Mouse (Mus musculus): ENCODE data around the gene Lrrn4. TPM values are rescaled to one million over a fixed set of nuclear protein-coding genes. Genes with fewer than 3 reads are reported as not detected.

The Lrrn4 gene
- total RNA-seq, 2 experiments from 2014 or later, result 0.08 to 0.10 TPM

DNA sequence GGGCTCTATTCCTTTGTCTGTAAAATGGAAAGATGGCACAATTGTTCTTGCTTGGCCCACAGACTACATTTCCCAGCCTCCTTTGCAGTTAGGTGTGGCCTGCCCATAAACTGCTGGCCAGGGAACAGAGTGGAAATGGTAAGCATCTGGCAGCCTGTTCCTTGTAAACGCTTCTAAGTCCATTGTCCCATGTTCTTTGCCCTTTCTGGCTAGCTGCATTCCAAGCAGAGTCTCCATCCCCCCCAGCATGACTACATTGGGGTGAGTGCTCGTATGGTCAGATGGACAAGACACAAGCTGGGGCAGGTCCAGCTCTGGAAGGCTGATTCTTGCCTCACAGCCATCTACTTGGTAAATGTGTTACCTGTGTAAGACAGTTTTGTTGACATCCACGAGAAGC is 9.0 kb downstream of the Lrrn4 start:
- no peak for DNase-seq (ENCODE audit: low spot score in 2 of 2)

DNA sequence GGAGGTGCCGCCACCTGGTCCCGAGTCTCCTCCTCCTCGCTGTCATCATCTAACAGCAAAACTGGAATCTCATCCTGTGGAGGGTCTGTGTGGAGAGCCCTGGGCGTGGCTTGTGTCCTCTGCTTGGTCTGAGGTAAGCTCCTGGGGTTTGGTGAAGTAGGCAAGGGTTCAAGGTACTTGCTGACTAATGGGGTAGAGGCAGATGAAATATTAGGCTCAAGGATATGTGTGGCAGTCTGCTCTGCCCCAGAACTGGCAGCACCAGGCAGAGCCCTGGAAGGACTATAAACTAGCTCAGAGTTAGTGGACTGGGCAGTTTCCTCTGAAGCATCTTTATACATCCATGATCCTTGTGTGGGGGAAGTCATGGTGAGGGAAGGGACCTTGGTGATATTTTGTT is 10.4 kb downstream of the Lrrn4 start:
- no peak for DNase-seq (ENCODE audit: low spot score in 2 of 2)

DNA sequence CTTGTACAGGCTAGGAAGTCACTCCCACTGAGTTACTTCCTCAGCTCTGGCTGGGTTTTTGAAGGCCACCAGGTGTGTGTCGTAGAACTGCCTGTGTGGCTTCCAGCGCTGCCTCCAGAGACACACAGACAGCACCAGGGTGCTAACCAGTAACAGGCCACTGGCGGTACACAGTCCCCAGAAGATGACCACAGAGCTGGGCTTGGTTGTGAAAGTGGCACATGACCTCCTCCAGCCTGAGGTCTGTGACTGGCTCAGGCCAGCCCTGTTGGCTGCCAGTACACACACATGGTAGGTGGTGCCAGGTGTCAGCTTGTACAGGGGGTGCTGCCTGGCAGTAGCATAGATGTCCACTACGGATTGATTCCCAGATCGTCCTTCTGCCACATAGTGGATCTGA is 11.0 kb downstream of the Lrrn4 start:
- no peak for DNase-seq (ENCODE audit: low spot score in 2 of 2)

DNA sequence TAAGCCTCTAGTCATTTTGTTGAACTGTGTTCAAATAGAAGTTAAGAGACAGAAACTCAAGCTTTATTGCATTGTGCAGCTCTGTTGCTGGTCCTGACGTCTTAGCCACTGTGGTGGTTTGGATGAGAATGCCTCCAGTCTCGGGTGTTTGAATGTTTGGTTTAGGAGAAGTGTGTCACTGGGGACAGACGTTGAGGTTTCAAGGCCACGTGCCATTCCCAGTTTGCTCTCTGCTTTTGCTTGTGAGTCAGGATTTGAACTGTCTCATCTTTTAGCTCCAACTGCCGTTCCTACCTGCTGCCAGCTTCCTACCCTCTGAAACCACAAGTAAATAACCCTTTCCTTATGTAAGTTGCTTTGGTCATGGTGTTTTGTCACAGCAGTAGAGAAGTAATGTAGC is 13.2 kb downstream of the Lrrn4 start:
- DNase-seq (ENCODE audit: low spot score in 2 of 2), result no peak

DNA sequence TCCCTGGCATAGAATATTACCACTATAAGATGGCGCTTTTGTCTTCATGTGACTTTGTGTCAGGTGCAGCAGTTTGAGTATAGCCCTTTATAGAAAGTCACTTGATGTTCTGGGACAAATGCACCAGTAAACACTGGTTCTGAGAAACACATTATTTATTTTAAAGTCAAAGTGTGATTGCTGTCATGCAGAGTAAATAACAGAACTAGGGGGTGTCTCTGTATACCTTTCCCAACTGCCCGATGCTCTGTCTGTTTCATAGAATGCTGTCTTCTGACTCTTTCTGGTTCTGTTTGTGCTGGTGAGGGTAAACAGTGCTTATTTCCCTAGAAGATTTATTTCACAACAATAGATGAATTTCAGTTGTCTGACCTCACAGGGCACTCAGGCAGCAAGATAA is 17.4 kb downstream of the Lrrn4 start:
- no peak for DNase-seq (ENCODE audit: low spot score in 2 of 2)

DNA sequence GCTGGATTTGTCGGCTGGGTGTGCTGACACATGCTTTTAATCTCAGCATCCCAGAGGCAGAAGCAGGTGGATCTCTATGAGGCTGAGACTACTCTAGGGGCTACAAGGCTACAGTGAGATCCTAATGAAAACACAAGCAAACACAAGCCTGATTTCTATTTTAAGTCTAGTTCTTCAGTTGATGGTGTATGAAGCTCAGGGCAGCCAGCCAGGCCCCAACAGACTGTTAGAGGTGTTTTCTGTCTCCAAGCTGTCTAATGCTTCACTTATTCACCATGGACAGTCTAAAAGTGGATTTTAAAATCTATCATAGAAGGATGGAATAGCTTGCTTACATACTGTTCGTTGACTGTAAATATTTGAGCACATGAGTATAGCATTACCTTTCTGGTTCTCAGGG is 19.2 kb downstream of the Lrrn4 start:
- DNase-seq (ENCODE audit: low spot score in 2 of 2), result no peak

DNA sequence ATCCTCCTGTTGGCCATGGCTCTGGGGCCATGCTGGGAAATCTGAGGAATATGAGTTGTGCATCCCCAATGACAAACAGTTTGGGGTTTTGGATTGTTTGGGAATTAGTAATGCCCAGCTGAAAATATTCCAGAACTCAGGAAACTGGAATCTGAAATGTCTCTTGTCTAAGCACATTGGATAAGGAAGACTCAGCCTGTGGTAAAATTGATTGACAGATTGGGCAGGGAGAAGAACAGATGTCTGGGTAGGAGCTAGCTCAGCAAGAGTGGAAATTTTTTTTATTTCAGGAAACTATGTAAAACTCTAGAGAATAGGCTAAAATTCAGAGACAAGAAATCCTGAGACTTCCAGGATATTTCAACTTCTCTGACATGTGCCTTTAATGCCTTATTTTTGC is 20.3 kb downstream of the Lrrn4 start:
- no peak for DNase-seq (ENCODE audit: low spot score in 2 of 2)

DNA sequence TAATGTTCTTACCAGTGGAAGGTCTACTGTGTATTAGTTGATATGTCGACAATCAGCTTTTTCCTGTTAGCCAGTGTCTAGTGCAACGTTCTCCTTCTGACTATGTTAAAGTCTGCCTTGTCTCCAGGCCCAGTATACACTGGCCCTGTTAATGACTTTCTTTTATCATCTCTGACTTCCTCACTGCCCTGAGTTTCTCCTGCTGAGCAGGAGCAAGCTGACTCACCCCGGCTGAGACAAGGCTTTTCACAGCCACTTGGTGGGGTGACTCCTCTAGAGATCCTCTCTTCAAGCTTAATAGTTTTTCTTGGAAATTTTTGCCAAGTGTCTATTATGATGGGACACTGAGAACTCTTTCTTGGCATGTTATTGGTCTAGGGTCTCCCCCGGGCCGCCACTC is 24.4 kb downstream of the Lrrn4 start:
- no peak for DNase-seq (ENCODE audit: low spot score in 2 of 2)

DNA sequence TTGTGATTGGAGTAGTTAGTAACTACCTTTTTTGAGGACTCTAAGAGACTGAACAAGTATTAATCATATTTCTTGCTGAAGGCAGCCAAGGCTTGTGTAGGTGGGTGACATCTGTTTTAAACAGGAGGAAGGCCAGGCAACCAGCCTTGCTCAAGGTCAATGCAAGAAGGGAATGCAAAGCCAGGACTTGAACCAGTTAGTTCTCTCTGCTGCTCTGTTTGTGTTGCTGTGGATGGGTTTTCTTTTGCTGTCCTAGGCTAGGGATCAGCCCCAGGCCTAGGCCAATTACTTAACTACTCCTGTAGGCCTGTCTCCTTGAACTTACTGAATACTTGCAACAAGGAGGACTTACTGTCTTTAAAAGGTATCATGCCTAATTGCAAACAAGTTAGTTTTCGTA is 27.6 kb downstream of the Lrrn4 start:
- no peak for DNase-seq (ENCODE audit: low spot score in 2 of 2)

DNA sequence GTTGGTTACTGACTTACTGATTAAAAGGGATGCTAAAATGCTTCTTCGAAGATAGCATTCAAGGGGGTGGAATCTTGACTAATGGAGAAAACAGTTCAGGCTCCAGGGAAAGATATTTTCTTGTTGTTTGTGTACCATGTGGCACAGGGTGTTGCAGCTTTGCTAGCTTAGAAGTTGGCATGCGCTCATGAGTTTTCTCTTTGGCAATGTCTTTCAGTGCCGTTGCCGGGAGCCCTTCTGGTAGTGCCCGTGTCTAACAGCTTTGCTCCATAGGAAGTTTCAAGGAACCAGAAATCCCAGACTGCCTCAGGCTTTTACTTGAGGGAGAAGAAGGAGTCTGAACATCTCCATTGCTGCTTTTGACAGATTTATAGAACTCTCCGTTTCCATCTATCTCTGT is 31.6 kb downstream of the Lrrn4 start:
- no peak for DNase-seq (ENCODE audit: low spot score in 2 of 2)

DNA sequence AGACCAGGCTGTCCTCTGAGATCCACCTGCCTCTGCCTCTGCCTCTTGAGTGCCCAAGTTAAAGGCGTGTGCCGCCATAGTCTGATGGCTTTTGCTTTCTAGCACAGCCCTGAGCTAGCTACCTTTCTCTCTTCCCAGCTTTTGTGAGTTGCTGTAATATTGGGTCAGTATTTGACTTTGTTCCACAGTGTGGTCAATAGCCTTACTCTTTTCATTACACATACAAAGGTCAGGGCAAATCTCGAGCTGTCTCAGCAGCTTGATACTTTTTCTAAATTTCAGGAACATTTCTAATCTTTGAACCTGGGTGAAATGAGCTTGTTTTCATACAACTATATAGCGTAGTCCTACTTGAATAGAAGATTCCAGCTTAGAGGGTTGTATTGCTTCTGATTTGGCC is 32.3 kb downstream of the Lrrn4 start:
- no peak for DNase-seq (ENCODE audit: low spot score in 2 of 2)

DNA sequence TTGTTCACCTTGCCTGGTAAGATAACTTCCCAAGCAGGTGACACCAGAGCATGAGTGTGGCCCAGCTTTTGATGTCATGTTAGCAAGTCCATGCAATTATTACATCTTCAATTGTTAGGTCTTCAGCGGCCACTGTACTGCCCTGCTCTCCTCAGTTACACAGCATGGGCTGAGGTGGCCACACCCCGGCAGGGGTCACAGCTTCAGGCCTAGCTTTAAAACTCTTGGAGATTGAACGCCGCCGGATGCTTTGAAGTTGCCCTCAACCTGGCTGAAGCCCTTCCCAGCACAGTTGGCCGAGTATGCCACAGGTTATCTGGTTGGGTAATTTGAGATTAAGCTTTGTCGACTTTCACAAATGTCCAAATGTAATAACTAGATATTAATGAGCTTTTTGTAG is 33.1 kb downstream of the Lrrn4 start:
- DNase-seq (ENCODE audit: low spot score in 2 of 2), result peak in 1 of 2 experiments; percentile 11

DNA sequence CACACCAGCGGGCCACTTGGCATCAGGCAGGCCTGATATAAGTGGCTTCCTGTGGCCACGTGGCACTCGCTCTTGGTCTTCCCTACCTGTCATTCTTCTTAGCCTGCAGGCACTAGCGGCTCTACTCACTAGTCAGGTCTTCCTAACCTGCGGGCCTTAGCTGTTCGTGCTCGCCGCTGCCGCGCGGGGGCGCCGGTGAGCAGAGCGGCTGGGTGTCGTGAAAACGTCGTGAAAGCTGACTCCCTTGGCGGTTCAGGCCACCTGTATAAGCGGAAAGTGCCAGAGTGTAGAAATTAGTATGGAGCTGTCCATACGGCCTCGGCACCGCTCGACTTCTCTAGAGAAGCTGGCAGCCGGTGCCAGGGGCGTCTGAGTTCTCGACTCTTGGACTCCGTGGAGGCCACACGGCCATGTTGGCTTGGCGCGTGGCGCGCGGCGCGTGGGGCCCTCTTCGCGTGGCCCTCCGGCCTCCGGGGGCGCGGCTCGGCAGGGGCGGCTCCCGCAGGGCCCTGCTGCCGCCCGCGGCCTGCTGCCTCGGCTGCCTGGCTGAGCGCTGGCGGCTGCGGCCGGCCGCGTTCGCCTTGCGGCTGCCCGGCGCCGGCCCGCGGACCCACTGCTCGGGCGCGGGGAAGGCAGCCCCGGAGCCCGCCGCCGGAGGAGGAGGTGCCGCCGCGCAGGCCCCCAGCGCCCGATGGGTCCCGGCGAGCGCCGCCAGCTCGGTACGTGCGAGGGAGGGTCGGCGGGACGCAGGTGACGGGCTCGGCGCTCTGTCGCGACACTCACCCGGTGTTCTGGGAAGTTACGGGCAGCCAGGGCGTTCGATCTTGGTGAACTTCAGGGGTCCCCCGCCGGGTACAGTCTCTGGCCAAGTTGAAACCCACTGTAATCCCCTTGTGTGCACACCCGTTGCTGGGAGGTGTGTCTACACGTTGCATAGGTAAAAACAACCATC is 34.0 kb downstream of the Lrrn4 start, which contains the start of gene Crls1:
TSS of gene Crls1 (plus strand) at position 260 of the 952 bp plus-strand sequence.
- peak; percentile 88 to 90 for DNase-seq (ENCODE audit: low spot score in 2 of 2)

DNA sequence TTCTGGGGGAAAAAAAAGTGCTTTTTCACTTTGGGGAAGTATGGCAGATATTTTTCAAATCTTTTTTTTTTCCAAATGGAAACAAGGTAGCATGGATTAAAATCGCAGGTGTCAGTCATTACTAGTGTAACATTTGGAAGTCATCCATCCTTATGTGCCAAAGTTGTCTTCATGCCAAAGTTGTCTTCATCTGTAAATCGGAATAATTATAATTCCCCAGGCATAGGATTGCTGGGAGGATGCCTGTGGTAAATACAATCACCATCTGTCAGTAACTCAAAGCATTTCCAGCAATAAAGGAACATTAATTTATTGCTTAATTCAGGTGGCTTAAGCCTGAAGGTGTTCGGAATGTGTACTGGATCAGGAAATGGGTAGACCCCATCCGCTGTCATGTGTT is 39.6 kb downstream of the Lrrn4 start:
- no peak for DNase-seq (ENCODE audit: low spot score in 2 of 2)

Other genes starting within 250 kb of the Lrrn4 start
- gene Shld1, start 194.0 kb downstream of the Lrrn4 start, total RNA-seq (2021), result 1 to 10 TPM; 4.4 to 5.6 TPM
- gene Chgb, start 99.6 kb downstream of the Lrrn4 start, total RNA-seq (2021), result under 1 TPM; 0.12 to 0.18 TPM
- gene Trmt6, start 64.8 kb downstream of the Lrrn4 start, total RNA-seq (2021), result 10 to 100 TPM; 11.6 to 14.1 TPM
- 1 to 10 TPM; 3.6 to 3.7 TPM for gene Mcm8, start 64.8 kb downstream of the Lrrn4 start, total RNA-seq (2021)
- gene Crls1, start 34.2 kb downstream of the Lrrn4 start, total RNA-seq (2021), result 10 to 100 TPM; 20.0 to 24.8 TPM
- gene Fermt1, start 65.0 kb upstream of the Lrrn4 start, total RNA-seq (2021), result not detected